Mouse (Mus musculus) hematopoietic multipotent progenitor cell, adult 10-12 weeks (in vitro differentiated cells): ENCODE results near the gene Lhcgr. TPM values are rescaled to one million over a fixed set of nuclear protein-coding genes. Genes with fewer than 3 reads are reported as not detected.

ENCODE experiments used
- polyA plus RNA-seq: library from polyadenylated mRNA; stranded (reverse); fragments of >175 nt; gene quantifications from 2 replicates; pipeline ENCODE4 v1.2.3, GENCODE M21; 2012; ENCODE audit warnings: low replicate concordance

The Lhcgr gene
- 0.24 TPM in 1 of 2 replicates, not detected in the other for polyA plus RNA-seq

GRCm38 (mm10) chr17:88791440-88792152 is at the start of gene Lhcgr:
TSS of gene Lhcgr (minus strand) at chr17:88791990.

GRCm38 (mm10) chr17:88668452-88668851 is 123.3 kb downstream of the Lhcgr start, which contains the start of gene Gtf2a1l:
TSS of gene Gtf2a1l (plus strand) at chr17:88668660.

Other genes with a start within 250 kb of the Lhcgr start
- gene Ston1, start 194.3 kb downstream of the Lhcgr start, polyA plus RNA-seq: 0.20 and 1.5 TPM in 2 replicates
- not detected in 2 replicates for gene Gtf2a1l, start 123.3 kb downstream of the Lhcgr start, polyA plus RNA-seq